Mouse (Mus musculus): ENCODE data around the gene Olfr373. TPM values are rescaled to one million over a fixed set of nuclear protein-coding genes. Genes with fewer than 3 reads are reported as not detected.
"Not testable (repeated sequence)": the region's sequence is repeated elsewhere in the genome, so short reads cannot be mapped to it uniquely, and the experiment has no call there.

Gene Olfr373
- polyA plus RNA-seq, 1 experiment from 2014 or later = not detected

DNA sequence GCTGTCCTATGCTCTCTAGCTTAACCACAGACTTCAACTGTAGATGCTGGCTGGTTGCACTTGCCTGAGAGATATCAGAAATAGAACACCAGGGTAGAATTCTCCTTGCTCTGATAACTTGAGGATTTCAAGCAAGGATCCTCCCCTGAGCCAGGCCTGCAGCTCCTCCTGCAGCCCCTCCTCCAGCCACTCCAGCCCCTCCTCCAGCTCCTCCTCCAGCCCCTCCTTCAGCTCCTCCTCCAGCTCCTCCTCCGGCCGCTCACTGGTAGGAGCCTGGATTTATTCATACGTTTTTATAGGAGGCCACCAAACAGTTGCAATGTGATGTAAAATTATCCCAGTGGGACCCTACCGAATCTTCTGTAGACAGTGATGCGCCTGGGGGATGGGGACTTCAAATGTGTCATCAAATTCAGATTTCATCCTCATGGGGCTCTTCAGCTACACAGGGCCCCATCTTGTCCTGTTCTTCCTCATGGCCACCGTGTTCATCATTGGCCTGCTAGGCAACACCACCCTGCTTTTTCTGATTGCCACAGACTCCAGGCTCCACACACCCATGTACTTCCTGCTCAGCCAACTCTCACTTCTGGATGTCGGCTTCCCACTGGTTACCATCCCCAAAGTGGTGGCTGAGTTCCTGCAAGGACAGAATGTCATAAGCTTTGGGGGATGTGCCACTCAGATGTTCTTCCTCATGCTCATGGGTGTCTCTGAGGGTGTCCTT lies 16.6 kb downstream of the Olfr373 start:
- H3K27me3 ChIP-seq (ENCODE audit: control insufficient read depth, insufficient read depth, low read length); H3K9me3 ChIP-seq (ENCODE audit: control insufficient read depth, low read length); H3K4me2 ChIP-seq (replicated peaks; ENCODE audit: low read depth, low read length); H3K9ac ChIP-seq (ENCODE audit: low read depth, low read length); H3K27ac ChIP-seq (ENCODE audit: low read depth, low read length); H3K4me3 ChIP-seq (ENCODE audit: low read length); H3K36me3 ChIP-seq (ENCODE audit: control insufficient read depth, insufficient read depth, low read length); H3K4me1 ChIP-seq (ENCODE audit: control insufficient read depth, insufficient read depth, low read length); ATAC-seq (ENCODE audit: low FRiP score, low TSS enrichment): not testable (repeated sequence)
- 55% methylated on average over 6 of the region's 7 CpGs for WGBS

GRCm38 (mm10) chr8:72105165-72105564 lies 22.2 kb downstream of the Olfr373 start:
- WGBS = 21% methylated on average over 4 of the region's 4 CpGs
- H3K9me3 ChIP-seq (ENCODE audit: control insufficient read depth, low read length) = peaks cover 3% of the 10 kb centered on the region; the same call in 1 of the 2 replicates

DNA sequence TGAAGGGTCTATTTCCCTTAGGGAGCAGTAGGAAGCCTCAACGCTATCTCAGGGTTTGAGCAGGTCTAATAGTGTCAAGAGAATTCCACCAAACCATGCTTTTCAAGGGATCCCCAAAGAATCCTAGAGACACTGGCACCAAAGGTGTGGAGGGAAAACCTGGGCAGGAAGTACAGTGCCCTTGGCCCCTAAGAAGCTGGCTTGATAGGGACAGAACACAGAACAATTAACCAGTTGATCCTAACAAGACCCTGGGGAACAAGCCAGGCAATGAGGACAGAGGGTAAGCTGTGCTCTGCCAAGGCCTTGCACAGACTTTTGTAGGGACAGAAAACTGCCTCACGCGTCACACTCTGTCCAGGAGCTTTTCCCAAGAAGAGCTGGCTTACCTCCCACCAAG lies 23.8 kb downstream of the Olfr373 start, which contains the start of gene Olfr374:
Gene Olfr374, plus strand, starts transcription at position 301 of the 400 bp plus-strand sequence.
- no peaks in the 10 kb centered on the region for H3K4me1 ChIP-seq (ENCODE audit: control insufficient read depth, insufficient read depth, low read length)
- no peak within 1 kb of the TSS for H3K9ac ChIP-seq (ENCODE audit: low read depth, low read length)
- H3K27me3 ChIP-seq (ENCODE audit: control insufficient read depth, insufficient read depth, low read length) = no peaks in the 10 kb centered on the region
- H3K27ac ChIP-seq (ENCODE audit: low read depth, low read length) = no peak within 1 kb of the TSS
- no peaks in the 10 kb centered on the region for H3K36me3 ChIP-seq (ENCODE audit: control insufficient read depth, insufficient read depth, low read length)
- H3K4me3 ChIP-seq (ENCODE audit: low read length) = no peak within 1 kb of the TSS
- WGBS = 91% methylated on average over 3 of the region's 3 CpGs
- H3K4me2 ChIP-seq (replicated peaks; ENCODE audit: low read depth, low read length) = no peak within 1 kb of the TSS
- ATAC-seq (ENCODE audit: low FRiP score, low TSS enrichment) = no peak
- H3K9me3 ChIP-seq (ENCODE audit: control insufficient read depth, low read length) = peaks cover 3% of the 10 kb centered on the region; the same call in 1 of the 2 replicates

More at GRCm38 (mm10) chr8:72105165-72105564, 22.2 kb downstream of the Olfr373 start:
- Histone ChIP-seq H3K4me2 (replicated peaks; ENCODE audit: low read depth, low read length) (no peak overlapping the region), H3K9ac (ENCODE audit: low read depth, low read length) (no peak overlapping the region), H3K4me3 (ENCODE audit: low read length) (no peak overlapping the region), H3K27ac (ENCODE audit: low read depth, low read length) (no peak overlapping the region), H3K36me3 (ENCODE audit: control insufficient read depth, insufficient read depth, low read length) (no peaks in the 10 kb centered on the region), H3K4me1 (ENCODE audit: control insufficient read depth, insufficient read depth, low read length) (no peaks in the 10 kb centered on the region), H3K27me3 (ENCODE audit: control insufficient read depth, insufficient read depth, low read length) (no peaks in the 10 kb centered on the region)
- no peak for ATAC-seq (ENCODE audit: low FRiP score, low TSS enrichment)

GRCm38 (mm10) chr8:72110876-72111275 lies 27.9 kb downstream of the Olfr373 start:
- Histone ChIP-seq H3K9me3 (ENCODE audit: control insufficient read depth, low read length) (no peaks in the 10 kb centered on the region), H3K27ac (ENCODE audit: low read depth, low read length) (no peak overlapping the region), H3K27me3 (ENCODE audit: control insufficient read depth, insufficient read depth, low read length) (no peaks in the 10 kb centered on the region), H3K9ac (ENCODE audit: low read depth, low read length) (no peak overlapping the region), H3K4me1 (ENCODE audit: control insufficient read depth, insufficient read depth, low read length) (no peaks in the 10 kb centered on the region), H3K4me2 (replicated peaks; ENCODE audit: low read depth, low read length) (no peak overlapping the region), H3K4me3 (ENCODE audit: low read length) (no peak overlapping the region), H3K36me3 (ENCODE audit: control insufficient read depth, insufficient read depth, low read length) (no peaks in the 10 kb centered on the region)
- 78% methylated on average over 6 of the region's 6 CpGs for WGBS
- no peak for ATAC-seq (ENCODE audit: low FRiP score, low TSS enrichment)

DNA sequence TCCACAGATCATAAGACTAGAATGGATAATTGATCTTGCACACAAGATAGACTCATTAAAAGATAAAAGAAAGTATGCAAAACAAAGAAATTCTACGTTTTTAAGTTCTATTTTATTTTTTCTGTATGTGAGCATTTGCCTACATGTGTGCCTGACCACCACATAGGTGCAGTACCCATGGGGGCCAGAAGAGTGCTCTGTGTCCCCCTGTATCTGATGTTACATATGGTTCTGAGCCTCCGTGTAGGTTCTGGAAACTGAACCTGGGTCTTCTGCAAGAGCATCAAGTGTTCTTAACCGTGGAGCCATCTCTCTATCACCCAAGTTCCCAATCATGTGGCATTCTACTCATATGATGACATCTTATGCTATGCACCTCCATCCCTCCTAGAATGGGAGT lies 29.5 kb downstream of the Olfr373 start:
- 72% methylated on average over 3 of the region's 3 CpGs for WGBS
- Histone ChIP-seq H3K27me3 (ENCODE audit: control insufficient read depth, insufficient read depth, low read length) (no peaks in the 10 kb centered on the region), H3K9me3 (ENCODE audit: control insufficient read depth, low read length) (no peaks in the 10 kb centered on the region), H3K4me3 (ENCODE audit: low read length) (no peak overlapping the region), H3K4me2 (replicated peaks; ENCODE audit: low read depth, low read length) (no peak overlapping the region), H3K27ac (ENCODE audit: low read depth, low read length) (no peak overlapping the region), H3K9ac (ENCODE audit: low read depth, low read length) (no peak overlapping the region), H3K36me3 (ENCODE audit: control insufficient read depth, insufficient read depth, low read length) (no peaks in the 10 kb centered on the region), H3K4me1 (ENCODE audit: control insufficient read depth, insufficient read depth, low read length) (no peaks in the 10 kb centered on the region)
- no peak for ATAC-seq (ENCODE audit: low FRiP score, low TSS enrichment)

GRCm38 (mm10) chr8:72115202-72115601 lies 32.2 kb downstream of the Olfr373 start:
- Histone ChIP-seq H3K4me2 (replicated peaks; ENCODE audit: low read depth, low read length) (no peak overlapping the region), H3K27ac (ENCODE audit: low read depth, low read length) (no peak overlapping the region), H3K4me1 (ENCODE audit: control insufficient read depth, insufficient read depth, low read length) (no peaks in the 10 kb centered on the region), H3K27me3 (ENCODE audit: control insufficient read depth, insufficient read depth, low read length) (no peaks in the 10 kb centered on the region), H3K9ac (ENCODE audit: low read depth, low read length) (no peak overlapping the region), H3K9me3 (ENCODE audit: control insufficient read depth, low read length) (no peaks in the 10 kb centered on the region), H3K36me3 (ENCODE audit: control insufficient read depth, insufficient read depth, low read length) (no peaks in the 10 kb centered on the region), H3K4me3 (ENCODE audit: low read length) (no peak overlapping the region)
- no peak for ATAC-seq (ENCODE audit: low FRiP score, low TSS enrichment)
- WGBS = 85% methylated on average over 2 of the region's 2 CpGs

DNA sequence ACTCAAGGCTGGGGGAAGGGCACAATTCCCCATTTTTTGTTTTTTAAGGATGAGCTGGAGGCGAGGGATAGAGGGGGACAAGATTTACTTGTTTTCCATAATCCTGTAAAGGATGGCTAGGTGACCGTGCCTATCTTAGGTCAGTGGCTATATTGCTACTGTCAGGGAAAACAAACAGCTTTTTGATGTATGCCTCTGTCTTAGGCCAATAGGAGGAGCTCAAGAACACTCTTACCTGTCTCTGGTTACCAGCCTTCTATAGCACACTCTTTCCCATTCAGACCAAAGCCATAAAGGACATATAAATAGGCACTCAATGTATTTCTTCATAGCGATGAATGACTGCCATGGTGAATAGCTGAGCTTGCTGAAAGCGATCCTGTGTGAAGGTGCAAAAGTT lies 35.6 kb downstream of the Olfr373 start:
- Histone ChIP-seq H3K4me2 (replicated peaks; ENCODE audit: low read depth, low read length) (no peak overlapping the region), H3K9me3 (ENCODE audit: control insufficient read depth, low read length) (no peaks in the 10 kb centered on the region), H3K27me3 (ENCODE audit: control insufficient read depth, insufficient read depth, low read length) (no peaks in the 10 kb centered on the region), H3K9ac (ENCODE audit: low read depth, low read length) (no peak overlapping the region), H3K27ac (ENCODE audit: low read depth, low read length) (no peak overlapping the region), H3K4me1 (ENCODE audit: control insufficient read depth, insufficient read depth, low read length) (no peaks in the 10 kb centered on the region), H3K4me3 (ENCODE audit: low read length) (no peak overlapping the region), H3K36me3 (ENCODE audit: control insufficient read depth, insufficient read depth, low read length) (no peaks in the 10 kb centered on the region)
- WGBS = 48% methylated on average over 4 of the region's 4 CpGs
- no peak for ATAC-seq (ENCODE audit: low FRiP score, low TSS enrichment)

DNA sequence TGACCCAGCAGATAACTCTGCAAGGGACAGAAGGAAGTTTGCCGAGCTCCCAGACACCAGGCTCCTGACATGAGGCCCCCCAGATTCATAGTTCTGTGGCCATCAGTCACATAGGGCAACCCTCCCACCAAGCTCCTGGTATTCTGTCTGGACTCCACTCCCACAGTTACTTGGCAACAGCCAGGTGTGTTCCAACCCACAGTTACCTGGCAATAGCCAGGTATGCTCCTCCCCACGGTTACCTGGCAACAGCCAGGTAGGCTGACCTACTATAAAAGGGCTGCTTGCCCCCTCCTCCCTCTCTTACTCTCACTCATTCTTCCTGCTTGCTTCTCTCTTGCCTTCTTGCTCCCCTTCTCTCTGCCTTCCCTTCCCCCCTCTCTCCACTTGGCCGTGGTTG lies 38.5 kb downstream of the Olfr373 start:
- 69% methylated on average over 3 of the region's 3 CpGs for WGBS
- not testable (repeated sequence) for H3K27ac ChIP-seq (ENCODE audit: low read depth, low read length); H3K27me3 ChIP-seq (ENCODE audit: control insufficient read depth, insufficient read depth, low read length); H3K9me3 ChIP-seq (ENCODE audit: control insufficient read depth, low read length); H3K36me3 ChIP-seq (ENCODE audit: control insufficient read depth, insufficient read depth, low read length); H3K4me3 ChIP-seq (ENCODE audit: low read length); H3K4me1 ChIP-seq (ENCODE audit: control insufficient read depth, insufficient read depth, low read length); H3K9ac ChIP-seq (ENCODE audit: low read depth, low read length); H3K4me2 ChIP-seq (replicated peaks; ENCODE audit: low read depth, low read length); ATAC-seq (ENCODE audit: low FRiP score, low TSS enrichment)

DNA sequence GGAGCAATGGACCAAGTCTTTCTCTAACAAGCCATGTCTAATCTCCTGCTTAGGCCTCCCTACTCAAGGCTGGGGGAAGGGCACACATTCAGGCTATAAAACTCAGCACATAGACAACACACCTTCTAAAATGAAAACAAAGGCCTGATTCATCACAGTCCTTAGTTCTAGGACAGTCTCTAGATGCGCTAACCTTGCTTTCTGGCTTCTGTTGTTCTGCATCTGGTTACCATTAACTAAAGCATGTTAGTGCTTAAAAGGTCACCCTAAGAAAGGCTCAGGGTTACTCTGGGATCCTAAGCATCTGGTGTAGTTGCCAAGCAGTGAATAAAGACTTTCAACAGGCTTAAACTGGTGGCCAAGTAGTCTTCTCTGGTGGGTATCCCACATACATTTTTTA lies 39.0 kb downstream of the Olfr373 start:
- H3K27me3 ChIP-seq (ENCODE audit: control insufficient read depth, insufficient read depth, low read length) = no peaks in the 10 kb centered on the region
- H3K36me3 ChIP-seq (ENCODE audit: control insufficient read depth, insufficient read depth, low read length) = no peaks in the 10 kb centered on the region
- H3K4me1 ChIP-seq (ENCODE audit: control insufficient read depth, insufficient read depth, low read length) = no peaks in the 10 kb centered on the region
- WGBS = 74% methylated on average over 1 of the region's 1 CpGs
- H3K9ac ChIP-seq (ENCODE audit: low read depth, low read length) = no peak overlapping the region
- H3K4me2 ChIP-seq (replicated peaks; ENCODE audit: low read depth, low read length) = no peak overlapping the region
- no peak overlapping the region for H3K27ac ChIP-seq (ENCODE audit: low read depth, low read length)
- no peaks in the 10 kb centered on the region for H3K9me3 ChIP-seq (ENCODE audit: control insufficient read depth, low read length)
- H3K4me3 ChIP-seq (ENCODE audit: low read length) = no peak overlapping the region
- ATAC-seq (ENCODE audit: low FRiP score, low TSS enrichment) = no peak

Measured in kidney, embryonic 14.5 days (tissue).